Mouse (Mus musculus) megakaryocyte, embryonic 14.5 days (primary cell): ENCODE results near the gene Ccdc189. TPM values are rescaled to one million over a fixed set of nuclear protein-coding genes. Genes with fewer than 3 reads are reported as not detected.

Experiments used
- H3K27me3 ChIP-seq: replicated peaks from 2 replicates; pipeline ENCODE3; 2012; ENCODE audit warnings: inconsistent platforms
- H3K36me3 ChIP-seq: replicated peaks from 2 replicates; pipeline ENCODE3; 2012; ENCODE audit warnings: low read length, inconsistent platforms, mixed read lengths
- H3K4me1 ChIP-seq: 2 replicates; pipeline ENCODE4 v1.6.1; 2012; ENCODE audit warnings: inconsistent platforms
- H3K4me3 ChIP-seq: replicated peaks from 2 replicates; pipeline ENCODE3; 2012; ENCODE audit warnings: moderate library complexity, mild to moderate bottlenecking, inconsistent platforms
- H3K9me3 ChIP-seq: 2 replicates; pipeline ENCODE4 v1.6.1; 2012; ENCODE audit warnings: inconsistent platforms
- FLI1 ChIP-seq: IDR thresholded peaks from 2 replicates; pipeline ENCODE4 v1.6.1; 2012; ENCODE audit warnings: low read length, inconsistent platforms, mixed read lengths
- GATA1 ChIP-seq: IDR thresholded peaks from 3 replicates; pipeline ENCODE4 v1.6.1; 2012; ENCODE audit warnings: mixed read lengths, low read length, inconsistent platforms, borderline replicate concordance
- polyA plus RNA-seq: library from polyadenylated mRNA; stranded (reverse); fragments of >175 nt; gene quantifications from 2 replicates; pipeline ENCODE4 v1.2.3, GENCODE M21; 2012; ENCODE audit warnings: low replicate concordance; ENCODE audit not compliant: insufficient read depth

Gene Ccdc189
- polyA plus RNA-seq, 1 experiment: 23.5 TPM

DNA sequence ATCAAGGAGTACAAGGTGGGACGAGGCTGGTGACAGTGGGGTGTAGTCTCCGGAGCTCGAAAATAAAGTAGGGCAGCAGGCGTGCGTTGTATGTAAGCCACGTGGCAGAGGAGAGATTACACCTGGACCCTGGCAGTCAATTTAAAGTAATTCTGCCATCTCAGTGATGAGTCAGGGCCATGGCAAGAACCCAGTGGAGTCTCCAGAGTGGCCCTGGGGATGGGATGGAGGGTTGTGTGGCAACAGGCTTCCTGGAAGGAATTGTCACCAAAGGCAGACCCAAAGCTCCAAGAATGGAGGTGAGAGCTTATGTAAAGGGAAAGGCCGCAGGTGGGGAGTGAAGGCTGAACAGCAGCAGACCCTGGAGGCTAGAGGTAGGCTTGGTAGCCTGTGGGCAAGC is 12.2 kb upstream of the Ccdc189 start:
- Histone ChIP-seq H3K9me3 (no peaks in the 10 kb centered on the region), H3K27me3 (no peaks in the 10 kb centered on the region), H3K4me3 (no peak overlapping the region), H3K36me3 (peaks cover 96% of the 10 kb centered on the region), H3K4me1 (peaks cover 5% of the 10 kb centered on the region)
- TF ChIP-seq GATA1: no peak
- no peak for TF ChIP-seq FLI1

GRCm38 (mm10) chr7:127596747-127597146 is 8.4 kb upstream of the Ccdc189 start:
- Histone ChIP-seq H3K4me1 (no peaks in the 10 kb centered on the region), H3K9me3 (no peaks in the 10 kb centered on the region), H3K27me3 (no peaks in the 10 kb centered on the region), H3K4me3 (no peak overlapping the region), H3K36me3 (peaks cover 100% of the 10 kb centered on the region)
- no peak for TF ChIP-seq GATA1
- TF ChIP-seq FLI1: no peak

DNA sequence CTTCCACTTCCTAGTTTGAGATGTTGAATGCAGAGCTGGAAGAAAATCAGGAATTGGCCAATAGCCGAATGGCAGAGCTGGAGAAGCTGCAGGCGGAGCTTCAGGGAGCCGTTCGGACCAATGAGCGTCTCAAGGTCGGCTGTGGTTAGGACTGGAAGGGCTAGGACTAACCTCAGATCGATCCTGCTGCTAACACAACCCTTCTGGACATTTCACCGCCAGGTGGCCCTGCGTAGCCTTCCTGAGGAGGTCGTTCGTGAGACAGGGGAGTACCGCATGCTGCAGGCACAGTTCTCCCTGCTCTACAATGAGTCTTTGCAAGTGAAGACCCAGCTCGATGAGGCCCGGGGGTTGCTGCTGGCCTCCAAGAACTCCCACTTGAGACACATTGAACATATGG is 4.2 kb upstream of the Ccdc189 start:
- Histone ChIP-seq H3K27me3 (no peaks in the 10 kb centered on the region), H3K9me3 (no peaks in the 10 kb centered on the region), H3K36me3 (peaks cover 83% of the 10 kb centered on the region), H3K4me3 (no peak overlapping the region), H3K4me1 (peaks cover 29% of the 10 kb centered on the region)
- no peak for TF ChIP-seq FLI1
- TF ChIP-seq GATA1: no peak

GRCm38 (mm10) chr7:127591108-127591507 is 2.7 kb upstream of the Ccdc189 start:
- H3K9me3 ChIP-seq: no peaks in the 10 kb centered on the region
- no peak overlapping the region for H3K4me3 ChIP-seq
- TF ChIP-seq GATA1 (no peak), FLI1 (no peak)
- H3K4me1 ChIP-seq: peaks cover 44% of the 10 kb centered on the region
- H3K36me3 ChIP-seq: peaks cover 68% of the 10 kb centered on the region
- no peaks in the 10 kb centered on the region for H3K27me3 ChIP-seq

GRCm38 (mm10) chr7:127589637-127590036 is 1.2 kb upstream of the Ccdc189 start:
- peaks cover 65% of the 10 kb centered on the region for H3K36me3 ChIP-seq
- no peaks in the 10 kb centered on the region for H3K9me3 ChIP-seq
- no peaks in the 10 kb centered on the region for H3K27me3 ChIP-seq
- peak overlapping the region; percentile 97 for H3K4me3 ChIP-seq
- TF ChIP-seq FLI1 (no peak), GATA1 (no peak)
- peaks cover 59% of the 10 kb centered on the region for H3K4me1 ChIP-seq

GRCm38 (mm10) chr7:127588901-127589300 is 506 bp upstream of the Ccdc189 start:
- Histone ChIP-seq H3K4me3 (peak overlapping the region; percentile 97), H3K9me3 (no peaks in the 10 kb centered on the region), H3K4me1 (peaks cover 64% of the 10 kb centered on the region), H3K36me3 (peaks cover 65% of the 10 kb centered on the region), H3K27me3 (no peaks in the 10 kb centered on the region)
- TF ChIP-seq FLI1: no peak

GRCm38 (mm10) chr7:127587196-127587595 is 1.2 kb downstream of the Ccdc189 start:
- peaks cover 73% of the 10 kb centered on the region for H3K4me1 ChIP-seq

DNA sequence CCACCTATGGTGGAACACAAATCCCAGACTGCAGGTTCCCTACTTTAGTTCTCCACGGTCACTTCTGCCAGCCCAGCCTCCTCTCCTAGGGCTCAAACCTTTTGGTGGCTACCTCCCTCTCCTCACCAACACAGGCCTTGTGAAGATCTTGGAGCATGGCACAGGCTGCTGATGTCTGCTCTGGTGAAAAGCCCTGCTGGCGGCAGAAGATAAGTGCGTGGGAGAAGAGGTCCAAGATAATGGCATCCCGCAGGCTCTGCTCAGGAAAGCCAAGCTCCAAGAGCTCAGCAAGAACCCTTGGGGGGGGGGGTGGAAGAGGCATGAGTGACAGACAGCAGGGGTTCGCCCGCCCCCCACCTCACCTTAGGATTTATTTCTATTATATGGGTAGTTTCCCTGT is 2.2 kb downstream of the Ccdc189 start:
- H3K4me1 ChIP-seq: peaks cover 67% of the 10 kb centered on the region
- H3K27me3 ChIP-seq: no peaks in the 10 kb centered on the region
- H3K36me3 ChIP-seq: peaks cover 65% of the 10 kb centered on the region
- H3K4me3 ChIP-seq: peak overlapping the region; percentile 21
- TF ChIP-seq GATA1 (no peak), FLI1 (no peak)
- H3K9me3 ChIP-seq: no peaks in the 10 kb centered on the region

More at GRCm38 (mm10) chr7:127587196-127587595, 1.2 kb downstream of the Ccdc189 start:
- Histone ChIP-seq H3K36me3 (peaks cover 65% of the 10 kb centered on the region), H3K4me3 (peak overlapping the region; percentile 97), H3K9me3 (no peaks in the 10 kb centered on the region), H3K27me3 (no peaks in the 10 kb centered on the region)
- TF ChIP-seq FLI1: no peak
- TF ChIP-seq GATA1: no peak

DNA sequence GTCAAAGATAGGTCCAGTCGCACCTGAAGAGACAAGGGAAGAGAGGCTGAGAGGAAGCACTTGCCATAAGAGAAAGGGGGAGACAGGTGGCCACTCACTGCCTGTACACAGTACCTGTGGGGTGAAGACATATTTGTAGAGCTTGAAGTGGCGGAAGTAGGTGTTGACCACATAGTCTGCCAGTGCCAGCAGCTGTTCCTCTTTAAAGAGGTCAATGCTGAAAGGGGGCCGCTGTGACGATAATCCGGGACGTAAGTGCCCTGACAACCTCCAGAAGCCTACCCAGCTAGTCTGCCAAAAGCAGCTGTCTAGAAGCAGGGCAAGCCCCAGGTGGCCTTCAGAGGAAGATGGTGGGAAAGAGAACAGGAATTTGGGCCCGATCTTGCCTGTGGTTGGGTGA is 3.4 kb downstream of the Ccdc189 start:
- Histone ChIP-seq H3K4me1 (peaks cover 57% of the 10 kb centered on the region), H3K4me3 (no peak overlapping the region), H3K27me3 (no peaks in the 10 kb centered on the region), H3K36me3 (peaks cover 65% of the 10 kb centered on the region), H3K9me3 (no peaks in the 10 kb centered on the region)
- TF ChIP-seq FLI1: no peak
- no peak for TF ChIP-seq GATA1

DNA sequence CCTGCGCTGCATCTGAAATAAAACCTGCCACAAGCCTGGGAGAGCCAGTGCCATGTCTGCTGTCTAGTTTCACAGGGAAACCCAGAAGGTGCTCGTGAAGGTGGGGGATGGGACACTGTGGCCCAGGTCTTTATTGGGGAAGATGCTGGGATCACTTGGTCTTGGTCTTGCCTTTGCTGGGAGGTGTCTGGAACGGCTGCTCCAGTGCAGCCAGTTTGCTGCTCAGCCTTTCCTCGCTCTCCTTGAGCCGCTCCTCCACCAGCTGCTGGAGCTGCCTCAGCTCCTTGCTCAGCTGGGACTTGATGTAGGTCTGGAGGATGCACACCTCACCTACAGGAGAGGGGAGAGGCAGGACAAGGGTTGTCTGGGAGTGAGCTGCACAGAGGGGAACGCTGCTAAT is 5.1 kb downstream of the Ccdc189 start:
- no peak for TF ChIP-seq FLI1
- TF ChIP-seq GATA1: no peak
- Histone ChIP-seq H3K36me3 (peaks cover 73% of the 10 kb centered on the region), H3K27me3 (no peaks in the 10 kb centered on the region), H3K4me3 (no peak overlapping the region), H3K4me1 (peaks cover 48% of the 10 kb centered on the region), H3K9me3 (no peaks in the 10 kb centered on the region)

GRCm38 (mm10) chr7:127574115-127574514 is 14.3 kb downstream of the Ccdc189 start:
- Histone ChIP-seq H3K36me3 (peaks cover 47% of the 10 kb centered on the region), H3K4me3 (peak overlapping the region; percentile 98), H3K9me3 (no peaks in the 10 kb centered on the region), H3K4me1 (peaks cover 61% of the 10 kb centered on the region), H3K27me3 (no peaks in the 10 kb centered on the region)
- TF ChIP-seq GATA1 (no peak), FLI1 (no peak)
